17 mouse cellular contexts compared by ENCODE assay signal in the genomic region with DNA sequence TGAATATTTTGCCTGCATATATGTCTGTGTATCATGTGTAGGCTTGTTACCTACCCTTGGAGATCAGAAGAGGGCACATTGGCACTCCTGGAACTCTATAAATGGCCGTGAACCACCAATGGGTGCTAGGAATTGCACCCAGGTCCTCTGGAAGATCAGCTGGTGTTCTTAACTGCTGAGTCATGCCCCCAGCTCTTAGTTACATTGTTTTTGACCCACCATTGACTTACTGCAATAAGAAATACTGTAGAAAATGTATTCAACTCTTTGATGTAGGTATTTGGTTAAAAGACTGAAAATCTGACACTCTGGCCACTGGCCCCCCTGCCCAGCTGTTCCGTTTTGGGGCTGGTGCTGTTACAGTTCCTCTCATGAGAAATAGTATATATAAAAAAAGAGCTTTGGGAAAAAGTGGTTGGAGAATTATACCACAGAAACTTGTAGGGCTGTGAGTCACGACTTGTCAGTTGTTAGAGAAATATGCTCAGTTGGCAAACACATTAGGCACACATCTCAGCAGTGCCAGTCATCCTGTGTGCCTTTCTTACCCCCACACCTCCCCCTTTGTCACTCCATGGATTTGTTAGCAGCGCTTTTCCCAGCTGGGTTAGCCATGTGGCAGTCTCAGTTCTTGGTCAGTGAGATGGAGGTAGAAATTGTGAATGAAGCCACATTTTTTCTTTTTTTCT. TPM values are rescaled to one million over a fixed set of nuclear protein-coding genes. Genes with fewer than 3 reads are reported as not detected.
DNase-seq lines count a peak whose midpoint lies in the region; ATAC-seq and TF ChIP-seq lines count a peak whose summit lies in the region.
"Had no signal": no experiment of that assay in that cellular context is flagged by ENCODE, and none has a peak within 500 bp of the region (broad histone marks: within the 10 kb centered on the region; RNA-seq: fewer than 3 reads in every experiment).

No protein-coding gene starts in this region.

- H3K9ac ChIP-seq in forebrain, embryonic 16.5 days (replicated peaks; ENCODE audit: low read depth, low read length): no peak overlapping the region
- no peak overlapping the region for H3K9ac ChIP-seq in forebrain, embryonic 12.5 days
- no peak overlapping the region for H3K9ac ChIP-seq in kidney, embryonic 15.5 days
- H3K9ac ChIP-seq: hindbrain, embryonic 14.5 days; liver, embryonic 12.5 days; neural tube, embryonic 13.5 days; stomach, embryonic 15.5 days had no signal

- no peak for TF ChIP-seq CTCF in left cerebral cortex, adult 2 months (IDR thresholded peaks at IDR 0.05)

- intact Hi-C loops in left cerebral cortex, postnatal 25 days (cut with DNase I): no loop called here
- intact Hi-C loops in left cerebral cortex, adult 2 months (cut with DNase I): no loop called here

- H3K4me1 ChIP-seq in forebrain, embryonic 16.5 days (replicated peaks; ENCODE audit: control insufficient read depth, insufficient read depth, low read length): peaks cover 11% of the 10 kb centered on the region
- H3K4me1 ChIP-seq in forebrain, embryonic 12.5 days: peaks cover 6% of the 10 kb centered on the region
- no peaks in the 10 kb centered on the region for H3K4me1 ChIP-seq in kidney, embryonic 15.5 days
- H3K4me1 ChIP-seq: liver, embryonic 12.5 days had no signal

- H3K9me3 ChIP-seq in forebrain, embryonic 16.5 days (ENCODE audit: control insufficient read depth, low read length): no peaks in the 10 kb centered on the region
- no peaks in the 10 kb centered on the region for H3K9me3 ChIP-seq in forebrain, embryonic 12.5 days
- no peaks in the 10 kb centered on the region for H3K9me3 ChIP-seq in kidney, embryonic 15.5 days (replicated peaks)
- H3K9me3 ChIP-seq: liver, embryonic 12.5 days; neural tube, embryonic 13.5 days; stomach, embryonic 15.5 days had no signal

- peak; percentile 24 to 87 for DNase-seq in left cerebral cortex, postnatal 25 days (ENCODE audit: low spot score in 2 of 2)
- DNase-seq in left cerebral cortex, adult 2 months (ENCODE audit: extremely low spot score in 1 of 2, low spot score in 2 of 2): no peak
- DNase-seq in adrenal gland, postnatal 36 days: peak; percentile 30 to 39
- DNase-seq in layer of hippocampus, postnatal 36 days: peak; percentile 40 to 45
- no peak for DNase-seq in B cell, adult 2 months
- DNase-seq: cerebellum, adult 8-10 months; gastrocnemius, postnatal 25 days; kidney, adult 11 months; lung, postnatal 10 days; midbrain, embryonic 14.5 days had no signal

- H3K4me3 ChIP-seq in forebrain, embryonic 16.5 days (replicated peaks; ENCODE audit: low read length): no peak overlapping the region
- H3K4me3 ChIP-seq in forebrain, embryonic 12.5 days (replicated peaks): no peak overlapping the region
- H3K4me3 ChIP-seq in left cerebral cortex, adult 2 months: no peak overlapping the region
- no peak overlapping the region for H3K4me3 ChIP-seq in kidney, embryonic 15.5 days (replicated peaks)
- H3K4me3 ChIP-seq: liver, embryonic 12.5 days; neural tube, embryonic 13.5 days; stomach, embryonic 15.5 days had no signal

- no peak overlapping the region for H3K4me2 ChIP-seq in forebrain, embryonic 16.5 days (ENCODE audit: low read length)
- no peak overlapping the region for H3K4me2 ChIP-seq in forebrain, embryonic 12.5 days
- H3K4me2 ChIP-seq in kidney, embryonic 15.5 days: no peak overlapping the region
- H3K4me2 ChIP-seq: hindbrain, embryonic 14.5 days; liver, embryonic 12.5 days; neural tube, embryonic 13.5 days; stomach, embryonic 15.5 days had no signal

- H3K36me3 ChIP-seq in forebrain, embryonic 16.5 days (ENCODE audit: control insufficient read depth, insufficient read depth): no peaks in the 10 kb centered on the region
- no peaks in the 10 kb centered on the region for H3K36me3 ChIP-seq in forebrain, embryonic 12.5 days (replicated peaks)
- no peaks in the 10 kb centered on the region for H3K36me3 ChIP-seq in kidney, embryonic 15.5 days
- H3K36me3 ChIP-seq: liver, embryonic 12.5 days; neural tube, embryonic 13.5 days; stomach, embryonic 15.5 days had no signal

- ATAC-seq in forebrain, embryonic 16.5 days: peak; percentile 69
- no peak for ATAC-seq in forebrain, embryonic 12.5 days (ENCODE audit: low FRiP score)
- ATAC-seq in kidney, embryonic 15.5 days (replicated peaks; ENCODE audit: low FRiP score): no peak
- ATAC-seq: liver, embryonic 12.5 days had no signal

- no peaks in the 10 kb centered on the region for H3K27me3 ChIP-seq in forebrain, embryonic 16.5 days (replicated peaks; ENCODE audit: control insufficient read depth, insufficient read depth, low read length)
- no peaks in the 10 kb centered on the region for H3K27me3 ChIP-seq in forebrain, embryonic 12.5 days
- H3K27me3 ChIP-seq in kidney, embryonic 15.5 days: no peaks in the 10 kb centered on the region
- H3K27me3 ChIP-seq: liver, embryonic 12.5 days; neural tube, embryonic 13.5 days; stomach, embryonic 15.5 days had no signal

- H3K27ac ChIP-seq in forebrain, embryonic 16.5 days (ENCODE audit: low read length): no peak overlapping the region
- no peak overlapping the region for H3K27ac ChIP-seq in forebrain, embryonic 12.5 days
- H3K27ac ChIP-seq in left cerebral cortex, adult 2 months: no peak overlapping the region
- H3K27ac ChIP-seq in kidney, embryonic 15.5 days: no peak overlapping the region
- H3K27ac ChIP-seq: hindbrain, embryonic 14.5 days; liver, embryonic 12.5 days; neural tube, embryonic 13.5 days; stomach, embryonic 15.5 days had no signal

- 70% methylated on average over 4 of the region's 4 CpGs for WGBS in forebrain, embryonic 16.5 days
- WGBS in forebrain, embryonic 12.5 days: 89% methylated on average over 4 of the region's 4 CpGs
- 86% methylated on average over 4 of the region's 4 CpGs for WGBS in kidney, embryonic 15.5 days

RNA-seq across cellular contexts. Expression of gene Arhgap32, which starts 58.4 kb away (rescaled TPM):
- 11.4 and 12.0 TPM in 2 replicates for polyA plus RNA-seq in forebrain, embryonic 16.5 days (2015; fragmentation: Nextera tagmentation; extraction: Ambion mirVana)
- 7.3 and 7.9 TPM in 2 replicates for polyA plus RNA-seq in forebrain, embryonic 12.5 days (2016; fragmentation: Nextera tagmentation; extraction: Ambion mirVana)
- 100 to 1,000 TPM; 444 to 458 TPM for total RNA-seq in left cerebral cortex, postnatal 25 days (2021)
- 100 to 1,000 TPM; 450 to 496 TPM for total RNA-seq in left cerebral cortex, adult 2 months (2021)
- total RNA-seq in adrenal gland, postnatal 36 days (2021): 10 to 100 TPM; 50.3 to 71.4 TPM
- total RNA-seq in layer of hippocampus, postnatal 36 days (2021): 100 to 1,000 TPM; 231 to 245 TPM
- 8.4 and 8.6 TPM in 2 replicates for polyA plus RNA-seq in kidney, embryonic 15.5 days (2015; fragmentation: Nextera tagmentation; extraction: Ambion mirVana)

Comparison
In these comparisons a context has a peak if more than half of its experiments do, and no peak if none do; other contexts are left out.
1. DNase-seq: peak in left cerebral cortex, postnatal 25 days (2 of 2), adrenal gland, postnatal 36 days (2 of 2) and layer of hippocampus, postnatal 36 days (2 of 2); none in left cerebral cortex, adult 2 months (0 of 2) and B cell, adult 2 months (0 of 2).